Mouse (Mus musculus): ENCODE results near the gene Olfr718-ps1. TPM values are rescaled to one million over a fixed set of nuclear protein-coding genes. Genes with fewer than 3 reads are reported as not detected.

Gene Olfr718-ps1
- polyA plus RNA-seq, 1 experiment from 2014 or later: not detected

GRCm38 (mm10) chr5:143175970-143176369 is 28.6 kb upstream of the Olfr718-ps1 start:
- Histone ChIP-seq H3K36me3 (ENCODE audit: control insufficient read depth, insufficient read depth) (peaks cover 68% of the 10 kb centered on the region), H3K4me2 (ENCODE audit: low read length) (no peak overlapping the region), H3K9ac (replicated peaks; ENCODE audit: low read depth, low read length) (no peak overlapping the region), H3K4me1 (replicated peaks; ENCODE audit: control insufficient read depth, insufficient read depth, low read length) (peaks cover 14% of the 10 kb centered on the region), H3K27me3 (replicated peaks; ENCODE audit: control insufficient read depth, insufficient read depth, low read length) (no peaks in the 10 kb centered on the region), H3K9me3 (ENCODE audit: control insufficient read depth, low read length) (no peaks in the 10 kb centered on the region), H3K4me3 (replicated peaks; ENCODE audit: low read length) (no peak overlapping the region), H3K27ac (ENCODE audit: low read length) (no peak overlapping the region)
- 99% methylated on average over 4 of the region's 4 CpGs for WGBS
- no peak for ATAC-seq

DNA sequence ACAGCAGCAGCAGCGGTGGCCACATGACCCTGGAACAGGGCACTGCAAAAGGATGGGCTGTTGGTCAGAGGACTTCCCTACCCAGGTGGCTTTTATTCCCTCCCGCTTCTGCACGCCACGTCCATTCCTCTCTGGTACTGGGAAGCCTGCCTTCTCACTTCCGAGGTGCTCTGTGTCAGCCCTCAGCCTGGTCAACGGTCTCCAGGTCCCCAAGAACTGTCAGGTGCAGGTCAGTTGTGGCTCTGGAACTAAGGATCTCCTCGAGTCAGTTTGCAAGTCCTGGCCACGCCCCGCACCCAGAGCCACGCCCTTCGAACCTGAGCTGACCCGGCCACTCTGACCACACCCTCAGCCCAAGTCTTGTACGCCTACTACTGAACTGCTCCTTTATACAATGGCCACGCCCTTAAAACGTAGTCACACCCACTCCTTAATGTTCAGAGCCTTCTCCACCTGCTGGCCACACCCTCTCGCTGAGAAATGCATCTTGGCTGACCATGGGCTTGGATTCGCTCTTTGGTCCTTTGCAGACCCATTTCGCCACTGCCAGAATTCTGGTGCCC is 18.2 kb upstream of the Olfr718-ps1 start:
- no peaks in the 10 kb centered on the region for H3K27me3 ChIP-seq (replicated peaks; ENCODE audit: control insufficient read depth, insufficient read depth, low read length)
- H3K27ac ChIP-seq (ENCODE audit: low read length): no peak overlapping the region
- H3K9ac ChIP-seq (replicated peaks; ENCODE audit: low read depth, low read length): no peak overlapping the region
- WGBS: 12% methylated on average over 18 of the region's 18 CpGs
- no peaks in the 10 kb centered on the region for H3K9me3 ChIP-seq (ENCODE audit: control insufficient read depth, low read length)
- no peak overlapping the region for H3K4me3 ChIP-seq (replicated peaks; ENCODE audit: low read length)
- no peak overlapping the region for H3K4me2 ChIP-seq (ENCODE audit: low read length)
- ATAC-seq: no peak
- H3K4me1 ChIP-seq (replicated peaks; ENCODE audit: control insufficient read depth, insufficient read depth, low read length): no peaks in the 10 kb centered on the region; the same call in 1 of the 2 replicates
- peaks cover under 1% of the 10 kb centered on the region; the same call in 1 of the 2 replicates for H3K36me3 ChIP-seq (ENCODE audit: control insufficient read depth, insufficient read depth)

GRCm38 (mm10) chr5:143155534-143155933 is 8.2 kb upstream of the Olfr718-ps1 start:
- H3K27ac ChIP-seq (ENCODE audit: low read length): no peak overlapping the region
- no peak for ATAC-seq
- H3K4me3 ChIP-seq (replicated peaks; ENCODE audit: low read length): no peak overlapping the region
- no peaks in the 10 kb centered on the region for H3K4me1 ChIP-seq (replicated peaks; ENCODE audit: control insufficient read depth, insufficient read depth, low read length)
- 89% methylated on average over 3 of the region's 3 CpGs for WGBS
- peaks cover 24% of the 10 kb centered on the region for H3K27me3 ChIP-seq (replicated peaks; ENCODE audit: control insufficient read depth, insufficient read depth, low read length)
- no peaks in the 10 kb centered on the region for H3K36me3 ChIP-seq (ENCODE audit: control insufficient read depth, insufficient read depth)
- H3K4me2 ChIP-seq (ENCODE audit: low read length): no peak overlapping the region
- H3K9ac ChIP-seq (replicated peaks; ENCODE audit: low read depth, low read length): no peak overlapping the region
- no peaks in the 10 kb centered on the region; the same call in 1 of the 2 replicates for H3K9me3 ChIP-seq (ENCODE audit: control insufficient read depth, low read length)

DNA sequence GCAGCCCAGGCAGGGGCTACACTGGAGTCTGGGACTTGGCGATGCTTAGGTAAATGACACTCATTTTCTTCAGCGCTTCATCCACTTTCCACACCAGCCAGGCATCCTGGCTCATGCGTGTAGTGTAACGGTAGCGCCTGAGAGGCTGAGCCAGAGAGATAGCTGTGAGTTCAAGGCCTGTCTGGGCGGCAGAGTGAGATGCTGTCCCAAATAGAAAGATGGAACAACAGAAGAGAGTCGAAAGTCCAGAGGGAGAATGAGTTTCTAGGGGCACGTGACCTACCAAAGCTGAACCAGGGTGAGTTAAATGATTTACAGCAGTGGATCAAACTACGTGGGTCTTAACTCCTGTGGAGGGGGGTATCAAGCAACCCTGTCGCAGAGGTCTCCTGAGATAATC is 6.4 kb upstream of the Olfr718-ps1 start:
- H3K9ac ChIP-seq (replicated peaks; ENCODE audit: low read depth, low read length): no peak overlapping the region
- 90% methylated on average over 10 of the region's 10 CpGs for WGBS

DNA sequence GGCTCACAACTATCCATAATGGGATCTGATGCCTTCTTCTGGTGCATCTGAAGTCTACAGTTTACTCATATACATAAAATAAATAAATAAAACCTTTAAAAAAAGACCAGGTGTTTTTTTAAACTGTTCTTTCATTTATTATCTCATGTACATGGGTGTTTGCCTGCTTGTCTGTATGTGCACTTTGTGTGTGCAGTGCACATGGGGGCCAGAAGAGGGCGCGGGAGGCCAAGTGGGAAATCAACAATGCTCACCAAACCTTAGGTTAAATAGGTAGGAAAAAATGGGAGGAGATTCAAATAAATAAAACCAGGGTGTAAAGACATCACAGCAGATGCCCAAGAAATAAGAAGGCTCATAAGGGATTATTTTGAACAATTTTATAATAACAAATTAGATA is 2.7 kb upstream of the Olfr718-ps1 start:
- H3K27me3 ChIP-seq (replicated peaks; ENCODE audit: control insufficient read depth, insufficient read depth, low read length): no peaks in the 10 kb centered on the region
- H3K4me2 ChIP-seq (ENCODE audit: low read length): no peak overlapping the region
- H3K9me3 ChIP-seq (ENCODE audit: control insufficient read depth, low read length): peaks cover 3% of the 10 kb centered on the region; the same call in 1 of the 2 replicates
- no peak for ATAC-seq
- no peak overlapping the region for H3K4me3 ChIP-seq (replicated peaks; ENCODE audit: low read length)
- H3K9ac ChIP-seq (replicated peaks; ENCODE audit: low read depth, low read length): no peak overlapping the region
- WGBS: 89% methylated on average over 2 of the region's 2 CpGs
- H3K27ac ChIP-seq (ENCODE audit: low read length): no peak overlapping the region
- no peaks in the 10 kb centered on the region for H3K4me1 ChIP-seq (replicated peaks; ENCODE audit: control insufficient read depth, insufficient read depth, low read length)
- no peaks in the 10 kb centered on the region for H3K36me3 ChIP-seq (ENCODE audit: control insufficient read depth, insufficient read depth)

More for the DNA sequence above, 6.4 kb upstream of the Olfr718-ps1 start:
- Histone ChIP-seq H3K9me3 (ENCODE audit: control insufficient read depth, low read length) (peaks cover 3% of the 10 kb centered on the region; the same call in 1 of the 2 replicates), H3K4me2 (ENCODE audit: low read length) (no peak overlapping the region), H3K27me3 (replicated peaks; ENCODE audit: control insufficient read depth, insufficient read depth, low read length) (peaks cover 19% of the 10 kb centered on the region), H3K36me3 (ENCODE audit: control insufficient read depth, insufficient read depth) (no peaks in the 10 kb centered on the region), H3K4me3 (replicated peaks; ENCODE audit: low read length) (no peak overlapping the region), H3K4me1 (replicated peaks; ENCODE audit: control insufficient read depth, insufficient read depth, low read length) (no peaks in the 10 kb centered on the region), H3K27ac (ENCODE audit: low read length) (no peak overlapping the region)
- ATAC-seq: no peak

- Histone ChIP-seq H3K4me3 (replicated peaks; ENCODE audit: low read length) (no peak overlapping the region), H3K9me3 (ENCODE audit: control insufficient read depth, low read length) (peaks cover 3% of the 10 kb centered on the region; the same call in 1 of the 2 replicates), H3K27me3 (replicated peaks; ENCODE audit: control insufficient read depth, insufficient read depth, low read length) (no peaks in the 10 kb centered on the region), H3K9ac (replicated peaks; ENCODE audit: low read depth, low read length) (no peak overlapping the region), H3K4me1 (replicated peaks; ENCODE audit: control insufficient read depth, insufficient read depth, low read length) (no peaks in the 10 kb centered on the region), H3K36me3 (ENCODE audit: control insufficient read depth, insufficient read depth) (no peaks in the 10 kb centered on the region), H3K27ac (ENCODE audit: low read length) (no peak overlapping the region), H3K4me2 (ENCODE audit: low read length) (no peak overlapping the region)
- WGBS: 84% methylated on average over 2 of the region's 2 CpGs
- no peak for ATAC-seq
Observed at GRCm38 (mm10) chr5:143149536-143149935, 2.2 kb upstream of the Olfr718-ps1 start.

DNA sequence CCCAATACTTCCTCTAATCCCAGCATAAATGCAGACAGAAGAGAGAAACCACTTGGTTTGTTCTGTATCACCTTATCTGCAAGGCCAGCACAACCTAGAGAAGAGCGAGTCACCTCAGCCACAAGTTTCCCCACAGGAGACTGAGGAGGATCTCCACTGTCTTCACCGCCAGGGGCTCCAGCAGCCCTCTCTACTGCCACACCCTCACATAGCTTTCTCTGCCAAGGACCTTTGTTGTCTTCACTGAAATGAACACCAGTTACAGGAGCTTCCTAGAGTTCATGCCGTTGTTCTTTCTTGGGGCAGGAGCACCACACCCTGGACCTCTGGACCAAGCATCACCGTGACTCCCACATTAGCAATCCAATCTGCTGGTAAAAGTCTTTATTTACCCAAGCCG is 1.3 kb upstream of the Olfr718-ps1 start:
- no peaks in the 10 kb centered on the region for H3K36me3 ChIP-seq (ENCODE audit: control insufficient read depth, insufficient read depth)
- H3K27ac ChIP-seq (ENCODE audit: low read length): no peak overlapping the region
- no peaks in the 10 kb centered on the region for H3K27me3 ChIP-seq (replicated peaks; ENCODE audit: control insufficient read depth, insufficient read depth, low read length)
- H3K9ac ChIP-seq (replicated peaks; ENCODE audit: low read depth, low read length): no peak overlapping the region
- H3K4me1 ChIP-seq (replicated peaks; ENCODE audit: control insufficient read depth, insufficient read depth, low read length): no peaks in the 10 kb centered on the region
- H3K4me3 ChIP-seq (replicated peaks; ENCODE audit: low read length): no peak overlapping the region
- no peak for ATAC-seq
- 94% methylated on average over 5 of the region's 5 CpGs for WGBS
- H3K4me2 ChIP-seq (ENCODE audit: low read length): no peak overlapping the region
- peaks cover 3% of the 10 kb centered on the region; the same call in 1 of the 2 replicates for H3K9me3 ChIP-seq (ENCODE audit: control insufficient read depth, low read length)

DNA sequence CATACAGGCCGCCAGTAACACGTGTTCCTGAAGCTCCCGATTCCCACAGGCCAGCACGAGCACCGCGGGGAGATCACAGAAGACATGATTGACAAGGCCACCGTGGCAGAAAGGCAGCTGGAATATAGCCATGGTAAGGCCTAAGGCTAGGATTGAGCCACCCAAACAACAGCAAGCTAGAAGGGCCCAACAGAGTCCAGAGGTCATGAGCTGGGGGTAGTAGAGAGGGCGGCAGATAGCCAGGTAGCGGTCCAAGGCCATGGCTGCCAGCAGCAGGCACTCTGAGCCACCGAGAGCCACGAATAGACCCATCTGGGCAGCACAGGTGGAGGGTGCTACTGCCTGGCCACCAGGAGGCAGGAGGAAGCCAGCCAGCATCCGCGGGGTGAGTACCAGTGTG is 9.8 kb downstream of the Olfr718-ps1 start:
- no peak for ATAC-seq
- 87% methylated on average over 13 of the region's 13 CpGs for WGBS

DNA sequence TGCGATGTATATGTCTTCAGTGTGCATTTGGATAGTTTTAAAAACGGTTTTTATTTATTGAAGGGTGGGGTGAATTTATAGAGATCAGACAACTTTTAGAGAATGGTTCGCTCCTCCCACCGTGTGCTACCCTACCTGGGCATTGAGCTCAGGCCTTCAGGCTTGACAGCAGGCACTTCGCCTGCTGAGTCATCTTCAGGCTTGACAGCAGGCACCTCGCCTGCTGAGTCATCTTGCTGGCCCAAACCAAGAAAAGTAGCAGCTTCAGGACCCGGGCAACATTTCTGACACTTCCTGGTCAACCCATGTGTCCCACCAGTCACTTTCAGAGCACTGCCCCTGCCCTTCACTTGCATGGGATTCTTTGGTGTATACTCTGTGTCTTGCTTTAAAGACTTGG is 12.3 kb downstream of the Olfr718-ps1 start:
- 92% methylated on average over 7 of the region's 7 CpGs for WGBS
- ATAC-seq: no peak
- no peaks in the 10 kb centered on the region for H3K4me1 ChIP-seq (replicated peaks; ENCODE audit: control insufficient read depth, insufficient read depth, low read length)
- H3K36me3 ChIP-seq (ENCODE audit: control insufficient read depth, insufficient read depth): no peaks in the 10 kb centered on the region
- no peak overlapping the region for H3K4me2 ChIP-seq (ENCODE audit: low read length)
- H3K9me3 ChIP-seq (ENCODE audit: control insufficient read depth, low read length): no peaks in the 10 kb centered on the region; the same call in 1 of the 2 replicates
- H3K27ac ChIP-seq (ENCODE audit: low read length): no peak overlapping the region
- no peak overlapping the region for H3K9ac ChIP-seq (replicated peaks; ENCODE audit: low read depth, low read length)
- no peak overlapping the region for H3K4me3 ChIP-seq (replicated peaks; ENCODE audit: low read length)
- H3K27me3 ChIP-seq (replicated peaks; ENCODE audit: control insufficient read depth, insufficient read depth, low read length): no peaks in the 10 kb centered on the region

More for the DNA sequence above, 9.8 kb downstream of the Olfr718-ps1 start:
- Histone ChIP-seq H3K27ac (ENCODE audit: low read length) (no peak overlapping the region), H3K4me3 (replicated peaks; ENCODE audit: low read length) (no peak overlapping the region), H3K36me3 (ENCODE audit: control insufficient read depth, insufficient read depth) (no peaks in the 10 kb centered on the region), H3K27me3 (replicated peaks; ENCODE audit: control insufficient read depth, insufficient read depth, low read length) (no peaks in the 10 kb centered on the region), H3K9ac (replicated peaks; ENCODE audit: low read depth, low read length) (no peak overlapping the region), H3K9me3 (ENCODE audit: control insufficient read depth, low read length) (no peaks in the 10 kb centered on the region), H3K4me1 (replicated peaks; ENCODE audit: control insufficient read depth, insufficient read depth, low read length) (no peaks in the 10 kb centered on the region), H3K4me2 (ENCODE audit: low read length) (no peak overlapping the region)

Measured in forebrain, embryonic 16.5 days (tissue).